Mouse (Mus musculus) thymus, adult 2 months (tissue): ENCODE results near the gene Lrrc31.

ENCODE experiments used
- CTCF ChIP-seq: fragments of 200-500 bp; IDR thresholded peaks from 2 replicates; pipeline ENCODE4 v1.5.1; 2012; ENCODE audit warnings: mild to moderate bottlenecking, control low read depth, low read length, moderate library complexity, borderline replicate concordance; ENCODE audit not compliant: control insufficient read depth, poor library complexity, insufficient read depth; ENCODE audit errors: extremely low read depth
- POLR2A ChIP-seq: fragments of 200-500 bp; IDR thresholded peaks from 2 replicates; pipeline ENCODE4 v1.6.1; 2012; ENCODE audit warnings: mild to moderate bottlenecking, low read length, control low read depth, moderate library complexity; ENCODE audit not compliant: control insufficient read depth, poor library complexity, insufficient read depth; ENCODE audit errors: extremely low read depth

DNA sequence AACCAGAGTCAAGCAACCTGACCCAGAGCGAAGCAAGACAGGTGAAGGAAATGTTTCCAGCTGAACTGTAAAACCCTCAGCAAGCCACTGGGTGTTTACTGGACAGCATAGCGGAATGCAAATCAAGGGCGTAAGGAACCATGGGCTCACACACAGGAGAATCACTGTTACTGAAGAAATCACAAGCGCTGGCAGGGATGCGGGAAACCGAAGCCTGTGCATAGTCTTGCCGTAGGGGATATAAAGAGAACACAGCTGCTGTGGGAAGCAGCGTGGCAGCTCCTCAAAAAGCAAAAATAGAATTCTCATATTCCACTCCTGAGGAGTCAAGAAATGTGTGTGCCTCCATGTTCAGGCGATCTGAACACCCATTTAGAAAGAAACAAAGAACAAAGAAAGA, 37.2 kb upstream of the Lrrc31 start:
- no peak for TF ChIP-seq CTCF
- TF ChIP-seq POLR2A = no peak
